Mouse (Mus musculus) hindbrain, postnatal 0 days (tissue): ENCODE results near the gene Ramp3. TPM values are rescaled to one million over a fixed set of nuclear protein-coding genes. Genes with fewer than 3 reads are reported as not detected.

Experiments used
- ATAC-seq: fragments of 200-750 bp; cut with Nextera tagmentation; 2 replicates; pipeline ENCODE4 v1.8.0; 2017; ENCODE audit warnings: mild to moderate bottlenecking, moderate TSS enrichment, moderate library complexity
- DNase-seq: peaks from one replicate; pipeline ENCODE4 v3.0.0-alpha.2; 2015; ENCODE audit warnings: low spot score
- H3K27ac ChIP-seq: fragments of 300-500 bp; sonication (generic); 2 replicates; pipeline ENCODE4 v1.5.1; 2014; ENCODE audit warnings: mild to moderate bottlenecking
- H3K27me3 ChIP-seq: fragments of 300-500 bp; sonication (generic); 2 replicates; pipeline ENCODE4 v1.6.1; 2014; ENCODE audit warnings: low read length, mixed read lengths; ENCODE audit not compliant: insufficient read depth
- H3K36me3 ChIP-seq: fragments of 300-500 bp; sonication (generic); 2 replicates; pipeline ENCODE4 v1.6.1; 2014; ENCODE audit warnings: low read length, mixed read lengths; ENCODE audit not compliant: insufficient read depth
- H3K4me1 ChIP-seq: fragments of 300-500 bp; sonication (generic); 2 replicates; pipeline ENCODE4 v1.6.1; 2014; ENCODE audit warnings: antibody characterized with exemption, low read length, mixed read lengths; ENCODE audit not compliant: insufficient read depth
- H3K4me2 ChIP-seq: fragments of 300-500 bp; sonication (generic); 2 replicates; pipeline ENCODE4 v1.6.1; 2014; ENCODE audit warnings: low read depth, mild to moderate bottlenecking, low read length, moderate library complexity, mixed read lengths
- H3K4me3 ChIP-seq: fragments of 300-500 bp; sonication (generic); 2 replicates; pipeline ENCODE4 v1.5.1; 2014; ENCODE audit warnings: low read length
- H3K9ac ChIP-seq: fragments of 300-500 bp; sonication (generic); replicated peaks from 2 replicates; pipeline ENCODE4 v1.6.1; 2014; ENCODE audit warnings: mild to moderate bottlenecking, low read length, moderate library complexity, mixed read lengths
- H3K9me3 ChIP-seq: fragments of 300-500 bp; sonication (generic); 2 replicates; pipeline ENCODE4 v1.6.1; 2016; ENCODE audit warnings: low read length, mixed read lengths
- CTCF ChIP-seq: IDR thresholded peaks from 2 replicates; pipeline ENCODE4 v1.5.1; 2016; ENCODE audit warnings: antibody characterized with exemption, control low read depth, low read depth
- WGBS: fragments of 180-500 bp; shearing (Covaris S2); extraction: QIAGEN DNeasy Blood & Tissue Kit; methylation state at CpG from one replicate; pipeline ENCODE4 v1.1.7; 2014; 5-methylcytosine and 5-hydroxymethylcytosine counted together
- polyA plus RNA-seq: library from polyadenylated mRNA; unstranded; fragments of >200 nt; fragmentation: Nextera tagmentation; extraction: Ambion mirVana; gene quantifications from 2 replicates; pipeline ENCODE4 v1.2.1, GENCODE M21; 2015
- total RNA-seq: library from RNA; depleted of rRNA; stranded (reverse); fragments of >200 nt; gene quantifications from 2 replicates; pipeline ENCODE4 v1.2.3, GENCODE M21; 2014; rRNA removed

Gene Ramp3
- total RNA-seq (27.7 and 29.3 TPM in 2 replicates), polyA plus RNA-seq (23.9 and 24.2 TPM in 2 replicates)

DNA sequence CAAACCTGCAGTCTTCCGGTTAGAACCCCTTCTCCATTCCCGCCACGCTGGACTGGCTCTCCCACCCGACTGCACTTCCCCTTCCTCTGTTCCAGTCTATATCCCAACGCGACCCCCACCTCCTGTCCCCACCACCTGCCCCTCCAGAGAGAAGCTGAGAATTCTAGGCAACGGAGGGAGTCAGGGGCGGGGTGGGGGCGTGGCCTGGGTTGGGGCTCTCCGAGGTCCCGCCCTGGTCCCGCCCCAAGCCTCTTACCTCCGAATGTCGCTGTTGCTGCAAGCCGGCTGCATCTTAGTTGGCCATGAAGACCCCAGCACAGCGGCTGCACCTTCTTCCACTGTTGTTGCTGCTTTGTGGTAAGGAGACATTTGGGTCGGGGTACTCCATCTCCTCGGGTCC, at the start of gene Ramp3:
Gene Ramp3 (plus strand): TSS at position 251 of the 400 bp plus-strand sequence.
- no peaks in the 10 kb centered on the region for H3K4me1 ChIP-seq
- peak within 1 kb of the TSS; percentile 40; the same call in 1 of the 2 replicates for H3K9ac ChIP-seq
- peak within 1 kb of the TSS; percentile 42 for H3K4me3 ChIP-seq
- H3K27me3 ChIP-seq = no peaks in the 10 kb centered on the region
- H3K27ac ChIP-seq = no peak within 1 kb of the TSS
- DNase-seq (peak; percentile 85), ATAC-seq (peak; percentile 73)
- H3K4me2 ChIP-seq = peak within 1 kb of the TSS; percentile 82
- WGBS = 0% methylated on average over 18 of the region's 18 CpGs
- TF ChIP-seq CTCF = peak; percentile 33; the same call in 1 of the 2 replicates
- H3K9me3 ChIP-seq = no peaks in the 10 kb centered on the region
- no peaks in the 10 kb centered on the region for H3K36me3 ChIP-seq

DNA sequence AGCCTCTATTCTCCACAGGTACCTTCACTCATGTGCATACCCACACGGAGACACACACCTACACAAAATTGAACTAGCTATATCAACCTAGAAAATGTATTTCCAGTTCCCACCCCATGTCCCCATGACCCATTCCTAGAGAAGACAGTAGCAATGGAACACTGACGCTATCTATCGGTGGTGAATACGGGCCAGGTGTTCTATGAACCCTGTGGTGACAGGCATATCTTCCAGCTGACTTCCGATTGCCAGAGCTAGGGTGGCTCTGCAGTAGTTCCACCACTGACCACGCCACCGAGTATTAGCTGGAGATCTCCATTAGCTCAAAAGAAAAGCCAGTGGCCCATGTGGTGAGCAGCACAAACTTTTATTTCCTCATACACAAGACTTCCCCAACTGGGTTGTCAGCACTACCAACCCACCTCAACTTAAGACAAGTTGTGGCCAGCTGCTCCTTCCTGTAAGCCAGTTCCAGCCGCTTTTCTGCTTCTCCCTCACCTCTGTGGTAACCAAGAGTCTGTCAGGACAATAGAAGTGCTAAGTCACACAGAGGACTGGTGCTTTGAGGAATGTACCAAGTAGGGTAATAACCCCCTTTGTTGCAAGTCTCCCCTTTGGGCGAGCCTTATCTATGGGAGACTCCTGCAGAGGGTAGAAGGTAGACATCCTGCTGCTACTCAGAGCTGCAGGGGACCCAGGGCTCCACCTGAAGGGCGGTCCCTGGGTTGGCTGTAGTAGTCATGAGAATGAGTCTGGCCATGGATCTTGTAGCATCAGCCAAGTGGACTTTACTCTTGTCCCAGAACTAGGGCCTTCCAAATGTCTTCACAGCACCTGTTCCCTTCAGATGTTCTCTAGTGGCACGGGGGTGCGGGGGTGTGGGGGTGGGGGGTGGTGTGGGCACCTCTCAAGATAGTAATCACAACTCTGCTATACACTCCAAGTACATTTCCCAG, 42.8 kb upstream of the Ramp3 start:
- no peak for DNase-seq
- ATAC-seq = no peak
- Histone ChIP-seq H3K27me3 (no peaks in the 10 kb centered on the region), H3K4me1 (no peaks in the 10 kb centered on the region), H3K4me2 (no peak overlapping the region), H3K4me3 (no peak overlapping the region), H3K36me3 (peaks cover 67% of the 10 kb centered on the region), H3K27ac (no peak overlapping the region), H3K9ac (no peak overlapping the region), H3K9me3 (no peaks in the 10 kb centered on the region)
- TF ChIP-seq CTCF = no peak
- WGBS = 93% methylated on average over 12 of the region's 12 CpGs

DNA sequence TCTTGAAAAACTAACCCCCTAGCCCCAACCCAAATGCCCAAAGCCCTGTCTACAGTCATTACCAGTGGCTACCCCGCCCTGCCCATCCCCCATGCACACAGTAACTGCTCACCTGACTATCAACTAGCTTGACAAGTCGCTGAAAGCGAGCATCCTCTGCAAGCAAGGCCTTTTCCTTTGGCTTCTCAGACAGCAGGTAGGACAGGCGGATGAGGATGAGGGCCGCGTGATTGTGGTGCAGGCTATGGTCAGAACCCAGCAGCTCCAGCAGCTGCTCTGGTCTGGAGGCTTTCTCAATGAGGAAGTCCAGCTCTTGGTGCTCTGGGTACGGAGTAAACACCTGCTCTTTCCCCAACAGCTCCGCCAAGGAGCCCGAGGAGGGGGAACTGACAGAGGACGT, 34.6 kb upstream of the Ramp3 start:
- TF ChIP-seq CTCF = no peak
- no peak overlapping the region for H3K27ac ChIP-seq
- peaks cover 8% of the 10 kb centered on the region for H3K4me1 ChIP-seq
- H3K4me2 ChIP-seq = no peak overlapping the region
- ATAC-seq (no peak), DNase-seq (no peak)
- no peaks in the 10 kb centered on the region for H3K9me3 ChIP-seq
- 91% methylated on average over 10 of the region's 10 CpGs for WGBS
- H3K36me3 ChIP-seq = peaks cover 42% of the 10 kb centered on the region
- no peak overlapping the region for H3K4me3 ChIP-seq
- no peak overlapping the region for H3K9ac ChIP-seq
- no peaks in the 10 kb centered on the region for H3K27me3 ChIP-seq

DNA sequence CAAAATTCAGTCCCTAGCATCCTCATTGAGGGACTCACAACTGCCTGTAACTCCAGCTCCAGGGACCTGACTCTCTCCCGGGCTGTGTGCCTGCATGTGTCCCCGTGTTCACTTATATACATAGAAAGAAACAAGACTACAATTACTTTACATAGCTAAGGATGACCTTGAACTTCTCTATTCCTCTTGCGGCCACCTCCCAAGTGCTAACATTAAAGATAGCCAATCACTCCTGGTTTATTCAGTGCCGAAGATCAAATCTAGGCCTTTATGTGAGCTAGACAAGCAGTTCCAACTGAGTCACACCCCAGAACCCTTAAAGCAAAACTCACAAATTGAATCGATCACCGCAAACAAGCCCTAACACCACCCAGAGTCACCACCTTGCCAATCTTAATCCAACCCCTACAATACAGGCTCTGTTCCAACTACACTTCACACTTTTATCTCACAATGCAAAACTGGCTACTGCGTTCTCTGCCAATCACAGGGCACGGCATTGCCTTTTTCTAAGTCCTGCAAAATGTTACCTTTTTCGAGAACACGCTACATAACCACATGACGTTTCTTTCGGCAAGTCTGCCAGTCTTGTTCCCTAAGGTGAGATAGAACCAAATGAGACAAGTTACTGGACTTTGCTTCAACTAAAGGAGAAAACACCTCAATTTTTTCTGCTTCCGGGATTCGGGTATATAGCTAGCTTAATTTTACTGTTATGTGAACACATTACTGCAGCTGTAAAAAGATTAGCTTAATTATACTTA, 33.5 kb upstream of the Ramp3 start:
- H3K9me3 ChIP-seq = no peaks in the 10 kb centered on the region
- 69% methylated on average over 14 of the region's 14 CpGs for WGBS
- H3K27me3 ChIP-seq = no peaks in the 10 kb centered on the region
- H3K36me3 ChIP-seq = peaks cover 31% of the 10 kb centered on the region
- ATAC-seq = no peak
- peaks cover 8% of the 10 kb centered on the region for H3K4me1 ChIP-seq
- no peak for TF ChIP-seq CTCF
- H3K27ac ChIP-seq = no peak overlapping the region
- DNase-seq = no peak
- H3K4me2 ChIP-seq = peak overlapping the region; percentile 80
- peak overlapping the region; percentile 77 for H3K4me3 ChIP-seq
- peak overlapping the region; percentile 72; the same call in 1 of the 2 replicates for H3K9ac ChIP-seq

DNA sequence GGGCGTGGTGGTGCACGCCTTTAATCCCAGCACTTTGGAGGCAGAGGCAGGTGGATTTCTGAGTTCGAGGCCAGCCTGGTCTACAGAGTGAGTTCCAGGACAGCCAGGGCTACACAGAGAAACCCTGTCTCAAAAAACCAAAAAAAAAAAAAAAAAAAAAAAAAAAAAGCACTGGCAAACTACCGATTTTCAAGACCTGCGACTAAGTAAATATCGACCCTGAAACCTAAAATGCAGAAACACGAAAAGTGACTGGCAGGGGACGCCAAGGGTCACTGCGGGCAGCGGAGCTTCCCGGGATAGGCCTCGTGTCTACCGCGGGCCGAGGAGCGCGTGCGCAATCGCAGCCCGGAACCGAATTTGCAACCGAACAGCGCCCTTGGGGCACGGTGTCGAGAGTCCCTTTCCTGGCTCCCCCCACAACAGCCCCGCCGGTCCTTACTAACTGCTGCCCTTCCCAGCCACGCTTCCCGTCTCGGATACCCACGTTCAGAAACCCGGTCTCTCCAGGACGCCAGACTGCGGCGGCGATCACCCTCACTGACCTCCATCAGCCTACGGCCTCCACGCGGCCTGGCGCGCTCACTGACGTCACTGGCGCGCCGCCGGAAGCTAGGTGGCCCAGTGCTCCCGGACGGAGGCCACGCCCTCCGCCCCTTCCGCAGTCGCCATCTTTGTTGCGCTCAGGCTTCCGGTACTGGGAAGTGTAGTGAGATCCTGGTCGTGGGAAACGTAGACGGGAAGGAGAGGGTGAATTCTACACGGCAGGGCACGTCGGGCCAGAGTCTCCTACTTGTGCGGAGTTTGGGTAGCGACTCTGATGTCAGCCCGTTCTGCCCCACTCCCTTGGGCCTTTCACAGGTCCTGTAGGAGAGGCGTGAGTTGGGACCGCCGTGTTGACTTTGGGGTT, 32.6 kb upstream of the Ramp3 start, which contains the start of gene Tbrg4:
Gene Tbrg4 (minus strand): TSS at position 590 of the 910 bp plus-strand sequence.
- Histone ChIP-seq H3K4me3 (peak within 1 kb of the TSS; percentile 77), H3K4me1 (peaks cover 8% of the 10 kb centered on the region), H3K27ac (peak within 1 kb of the TSS; percentile 91), H3K9ac (peak within 1 kb of the TSS; percentile 72), H3K4me2 (peak within 1 kb of the TSS; percentile 80), H3K36me3 (peaks cover 22% of the 10 kb centered on the region), H3K27me3 (no peaks in the 10 kb centered on the region), H3K9me3 (no peaks in the 10 kb centered on the region)
- DNase-seq (peak; percentile 99), ATAC-seq (peak; percentile 96)
- 1% methylated on average over 66 of the region's 66 CpGs for WGBS
- TF ChIP-seq CTCF = no peak

- WGBS = 14% methylated on average over 16 of the region's 16 CpGs
- H3K4me3 ChIP-seq = peak overlapping the region; percentile 77
- no peaks in the 10 kb centered on the region for H3K9me3 ChIP-seq
- H3K36me3 ChIP-seq = peaks cover 15% of the 10 kb centered on the region; the same call in 1 of the 2 replicates
- ATAC-seq (peak; percentile 28), DNase-seq (no peak)
- peak overlapping the region; percentile 91 for H3K27ac ChIP-seq
- peak overlapping the region; percentile 80 for H3K4me2 ChIP-seq
- H3K27me3 ChIP-seq = no peaks in the 10 kb centered on the region
- no peak for TF ChIP-seq CTCF
- H3K9ac ChIP-seq = peak overlapping the region; percentile 72
- peaks cover 8% of the 10 kb centered on the region for H3K4me1 ChIP-seq
Observed at GRCm38 (mm10) chr11:6626388-6626772, 31.9 kb upstream of the Ramp3 start.
